Mouse (Mus musculus): ENCODE measurements around the gene F12. TPM values are rescaled to one million over a fixed set of nuclear protein-coding genes. Genes with fewer than 3 reads are reported as not detected.

F12 gene
- polyA plus RNA-seq, 1 experiment, result not detected

GRCm38 (mm10) chr13:55371007-55371681 is 55.4 kb downstream of the F12 start:
- Histone ChIP-seq H3K27ac (ENCODE audit: insufficient read depth, low read depth, low read length) (no peak overlapping the region), H3K4me1 (ENCODE audit: control insufficient read depth, insufficient read depth, low read length) (peaks cover 16% of the 10 kb centered on the region), H3K4me3 (ENCODE audit: insufficient read depth, low read depth, low read length) (no peak overlapping the region)
- 66% methylated on average over 8 of the region's 8 CpGs for WGBS
- TF ChIP-seq CTCF (IDR thresholded peaks at IDR 0.05; ENCODE audit: insufficient read depth, low read depth, low read length) (no peak), POLR2A (IDR thresholded peaks at IDR 0.05; ENCODE audit: insufficient read depth, low read depth, low read length) (no peak)

- H3K27ac ChIP-seq (ENCODE audit: insufficient read depth, low read depth, low read length), result no peak overlapping the region
- 53% methylated on average over 3 of the region's 3 CpGs for WGBS
- no peak for TF ChIP-seq CTCF (IDR thresholded peaks at IDR 0.05; ENCODE audit: insufficient read depth, low read depth, low read length)
- no peak for TF ChIP-seq POLR2A (IDR thresholded peaks at IDR 0.05; ENCODE audit: insufficient read depth, low read depth, low read length)
- H3K4me1 ChIP-seq (ENCODE audit: control insufficient read depth, insufficient read depth, low read length), result peaks cover 16% of the 10 kb centered on the region
- H3K4me3 ChIP-seq (ENCODE audit: insufficient read depth, low read depth, low read length), result peak overlapping the region; percentile 27; the same call in 1 of the 2 replicates
These were observed 56.4 kb downstream of the F12 start for GRCm38 (mm10) chr13:55370234-55370633.

- WGBS, result 29% methylated on average over 13 of the region's 13 CpGs
- peak within 1 kb of the TSS; percentile 27 for H3K4me3 ChIP-seq (ENCODE audit: insufficient read depth, low read depth, low read length)
- H3K4me1 ChIP-seq (ENCODE audit: control insufficient read depth, insufficient read depth, low read length), result peaks cover 16% of the 10 kb centered on the region
- no peak for TF ChIP-seq CTCF (IDR thresholded peaks at IDR 0.05; ENCODE audit: insufficient read depth, low read depth, low read length)
- no peak for TF ChIP-seq POLR2A (IDR thresholded peaks at IDR 0.05; ENCODE audit: insufficient read depth, low read depth, low read length)
- no peak within 1 kb of the TSS for H3K27ac ChIP-seq (ENCODE audit: insufficient read depth, low read depth, low read length)
These were observed 57.0 kb downstream of the F12 start, which contains the start of gene Rgs14 for GRCm38 (mm10) chr13:55369531-55370114. Rgs14 (plus strand) TSS chr13:55369732.

GRCm38 (mm10) chr13:55368401-55368800 is 58.2 kb downstream of the F12 start:
- no peak for TF ChIP-seq POLR2A (IDR thresholded peaks at IDR 0.05; ENCODE audit: insufficient read depth, low read depth, low read length)
- no peak for TF ChIP-seq CTCF (IDR thresholded peaks at IDR 0.05; ENCODE audit: insufficient read depth, low read depth, low read length)
- 82% methylated on average over 7 of the region's 7 CpGs for WGBS
- Histone ChIP-seq H3K4me1 (ENCODE audit: control insufficient read depth, insufficient read depth, low read length) (peaks cover 11% of the 10 kb centered on the region), H3K4me3 (ENCODE audit: insufficient read depth, low read depth, low read length) (no peak overlapping the region), H3K27ac (ENCODE audit: insufficient read depth, low read depth, low read length) (no peak overlapping the region)

Other genes with a start within 250 kb of the F12 start
- gene Nsd1, start 217.0 kb downstream of the F12 start, polyA plus RNA-seq (2012; ENCODE audit: insufficient read depth, insufficient read length, low replicate concordance, missing spikeins), result 49.7 and 82.3 TPM in 2 replicates
- not detected in 2 replicates for gene Prelid1, start 106.3 kb downstream of the F12 start, polyA plus RNA-seq (2012; ENCODE audit: insufficient read depth, insufficient read length, low replicate concordance, missing spikeins)
- gene Rab24, start 104.8 kb downstream of the F12 start, polyA plus RNA-seq (2012; ENCODE audit: insufficient read depth, insufficient read length, low replicate concordance, missing spikeins), result not detected in 2 replicates
- not detected in 2 replicates for gene Mxd3, start 97.0 kb downstream of the F12 start, polyA plus RNA-seq (2012; ENCODE audit: insufficient read depth, insufficient read length, low replicate concordance, missing spikeins)
- gene Lman2, start 64.0 kb downstream of the F12 start, polyA plus RNA-seq (2012; ENCODE audit: insufficient read depth, insufficient read length, low replicate concordance, missing spikeins), result not detected in 2 replicates
- gene Rgs14, start 57.1 kb downstream of the F12 start, polyA plus RNA-seq (2012; ENCODE audit: insufficient read depth, insufficient read length, low replicate concordance, missing spikeins), result not detected in 2 replicates
- gene Slc34a1, start 28.6 kb downstream of the F12 start, polyA plus RNA-seq (2012; ENCODE audit: insufficient read depth, insufficient read length, low replicate concordance, missing spikeins), result not detected in 2 replicates
- gene Pfn3, start 11.6 kb downstream of the F12 start, polyA plus RNA-seq (2012; ENCODE audit: insufficient read depth, insufficient read length, low replicate concordance, missing spikeins), result not detected in 2 replicates
- 128 TPM in 1 of 2 replicates, not detected in the other for gene Grk6, start 18.3 kb upstream of the F12 start, polyA plus RNA-seq (2012; ENCODE audit: insufficient read depth, insufficient read length, low replicate concordance, missing spikeins)
- not detected in 2 replicates for gene Prr7, start 37.5 kb upstream of the F12 start, polyA plus RNA-seq (2012; ENCODE audit: insufficient read depth, insufficient read length, low replicate concordance, missing spikeins)
- not detected in 2 replicates for gene Dbn1, start 61.3 kb upstream of the F12 start, polyA plus RNA-seq (2012; ENCODE audit: insufficient read depth, insufficient read length, low replicate concordance, missing spikeins)
- not detected in 2 replicates for gene Pdlim7, start 86.9 kb upstream of the F12 start, polyA plus RNA-seq (2012; ENCODE audit: insufficient read depth, insufficient read length, low replicate concordance, missing spikeins)
- not detected in 2 replicates for gene Dok3, start 102.5 kb upstream of the F12 start, polyA plus RNA-seq (2012; ENCODE audit: insufficient read depth, insufficient read length, low replicate concordance, missing spikeins)
- gene Ddx41, start 109.9 kb upstream of the F12 start, polyA plus RNA-seq (2012; ENCODE audit: insufficient read depth, insufficient read length, low replicate concordance, missing spikeins), result not detected in 2 replicates
- gene Fam193b, start 144.3 kb upstream of the F12 start, polyA plus RNA-seq (2012; ENCODE audit: insufficient read depth, insufficient read length, low replicate concordance, missing spikeins), result 63.4 TPM in 1 of 2 replicates, not detected in the other
- not detected in 2 replicates for gene Tmed9, start 146.9 kb upstream of the F12 start, polyA plus RNA-seq (2012; ENCODE audit: insufficient read depth, insufficient read length, low replicate concordance, missing spikeins)
- gene B4galt7, start 173.1 kb upstream of the F12 start, polyA plus RNA-seq (2012; ENCODE audit: insufficient read depth, insufficient read length, low replicate concordance, missing spikeins), result not detected in 2 replicates
- not detected in 2 replicates for gene Caml, start 196.2 kb upstream of the F12 start, polyA plus RNA-seq (2012; ENCODE audit: insufficient read depth, insufficient read length, low replicate concordance, missing spikeins)
- 79.2 and 81.5 TPM in 2 replicates for gene Ddx46, start 208.2 kb upstream of the F12 start, polyA plus RNA-seq (2012; ENCODE audit: insufficient read depth, insufficient read length, low replicate concordance, missing spikeins)

Data from olfactory bulb, adult 2 months (tissue).